Mouse (Mus musculus): ENCODE data around the gene Nme9. TPM values are rescaled to one million over a fixed set of nuclear protein-coding genes. Genes with fewer than 3 reads are reported as not detected.

Nme9 gene
- polyA plus RNA-seq, 2 experiments, result 0.03 TPM; not detected in 1

DNA sequence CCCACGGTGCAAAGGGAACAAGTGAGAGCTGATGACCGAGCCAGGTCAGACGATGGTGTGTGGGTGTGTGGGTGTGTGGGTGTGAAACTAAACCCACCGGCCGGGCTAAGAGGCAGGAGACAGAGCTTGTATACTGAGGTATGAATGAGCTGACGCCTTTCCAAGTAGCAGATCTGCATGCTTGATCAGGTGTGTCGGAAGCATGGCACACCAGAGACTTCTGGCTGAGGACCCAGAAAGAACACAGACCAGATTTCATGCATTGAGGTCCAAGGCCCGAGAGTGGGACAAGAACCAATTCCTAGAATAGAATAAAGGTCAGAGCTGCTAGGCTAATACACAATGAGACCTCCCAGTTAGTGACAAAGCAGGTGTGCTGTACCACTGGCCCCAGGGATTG is 12.2 kb upstream of the Nme9 start:
- H3K9ac ChIP-seq (replicated peaks), result no peak overlapping the region
- H3K36me3 ChIP-seq (replicated peaks; ENCODE audit: control insufficient read depth, insufficient read depth, low read depth), result no peaks in the 10 kb centered on the region
- H3K27me3 ChIP-seq (ENCODE audit: control insufficient read depth, insufficient read depth, low read length), result peaks cover 32% of the 10 kb centered on the region
- no peak overlapping the region for H3K27ac ChIP-seq
- no peak overlapping the region for H3K4me2 ChIP-seq (ENCODE audit: low read depth)
- H3K4me1 ChIP-seq (replicated peaks; ENCODE audit: control insufficient read depth in 2 of 2, insufficient read depth in 2 of 2, low read length in 1 of 2), result 0 out of 4 replicates have a peak, but pooled peaks cover 0 to 1% of the 10 kb centered on the region in 2 experiments
- ATAC-seq (ENCODE audit: insufficient read depth) (no peak), DNase-seq (ENCODE audit: low read depth in 3 of 3, low spot score in 3 of 3) (no peak)
- WGBS (ENCODE audit: insufficient replicate concordance), result 58% methylated on average over 8 of the region's 8 CpGs
- no peaks in the 10 kb centered on the region for H3K9me3 ChIP-seq (ENCODE audit: control insufficient read depth, low read length)
- no peak for TF ChIP-seq CTCF (IDR thresholded peaks at IDR 0.05; ENCODE audit: low read depth)
- TF ChIP-seq EP300 (IDR thresholded peaks at IDR 0.05; ENCODE audit: low read depth), result no peak
- no peak overlapping the region for H3K4me3 ChIP-seq (ENCODE audit: insufficient read depth in 1 of 2, low read depth in 2 of 2, low read length in 2 of 2)

DNA sequence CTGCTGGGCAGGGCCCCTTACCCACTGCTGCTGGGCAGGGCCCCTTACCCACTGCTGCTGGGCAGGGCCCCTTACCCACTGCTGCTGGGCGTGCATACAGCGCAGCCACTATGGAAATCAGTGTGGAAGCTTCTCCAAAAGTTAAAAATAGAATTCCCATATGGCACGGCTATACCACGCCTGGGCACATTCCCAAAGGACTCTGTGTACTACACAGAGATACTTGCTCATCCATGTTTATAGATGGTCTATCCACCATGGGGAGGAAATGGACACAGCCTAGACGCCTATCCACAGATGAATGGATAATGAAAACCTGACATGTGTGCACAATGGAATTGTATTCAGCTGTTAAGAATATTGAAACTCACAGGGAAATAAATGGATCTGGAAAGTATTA is 10.3 kb upstream of the Nme9 start:
- H3K27me3 ChIP-seq (ENCODE audit: control insufficient read depth, insufficient read depth, low read length), result peaks cover 23% of the 10 kb centered on the region
- H3K4me2 ChIP-seq (ENCODE audit: low read depth), result no peak overlapping the region
- no peak overlapping the region for H3K4me3 ChIP-seq (ENCODE audit: insufficient read depth in 1 of 2, low read depth in 2 of 2, low read length in 2 of 2)
- H3K36me3 ChIP-seq (replicated peaks; ENCODE audit: control insufficient read depth, insufficient read depth, low read depth), result no peaks in the 10 kb centered on the region
- no peaks in the 10 kb centered on the region for H3K9me3 ChIP-seq (ENCODE audit: control insufficient read depth, low read length)
- ATAC-seq (ENCODE audit: insufficient read depth) (no peak), DNase-seq (ENCODE audit: low read depth in 3 of 3, low spot score in 3 of 3) (no peak)
- no peak overlapping the region for H3K9ac ChIP-seq (replicated peaks)
- H3K4me1 ChIP-seq (replicated peaks; ENCODE audit: control insufficient read depth in 2 of 2, insufficient read depth in 2 of 2, low read length in 1 of 2), result 0 out of 4 replicates have a peak, but pooled peaks cover 0 to 1% of the 10 kb centered on the region in 2 experiments
- TF ChIP-seq EP300 (IDR thresholded peaks at IDR 0.05; ENCODE audit: low read depth) (no peak), CTCF (IDR thresholded peaks at IDR 0.05; ENCODE audit: low read depth) (no peak)
- H3K27ac ChIP-seq, result no peak overlapping the region
- WGBS (ENCODE audit: insufficient replicate concordance), result 67% methylated on average over 5 of the region's 5 CpGs

DNA sequence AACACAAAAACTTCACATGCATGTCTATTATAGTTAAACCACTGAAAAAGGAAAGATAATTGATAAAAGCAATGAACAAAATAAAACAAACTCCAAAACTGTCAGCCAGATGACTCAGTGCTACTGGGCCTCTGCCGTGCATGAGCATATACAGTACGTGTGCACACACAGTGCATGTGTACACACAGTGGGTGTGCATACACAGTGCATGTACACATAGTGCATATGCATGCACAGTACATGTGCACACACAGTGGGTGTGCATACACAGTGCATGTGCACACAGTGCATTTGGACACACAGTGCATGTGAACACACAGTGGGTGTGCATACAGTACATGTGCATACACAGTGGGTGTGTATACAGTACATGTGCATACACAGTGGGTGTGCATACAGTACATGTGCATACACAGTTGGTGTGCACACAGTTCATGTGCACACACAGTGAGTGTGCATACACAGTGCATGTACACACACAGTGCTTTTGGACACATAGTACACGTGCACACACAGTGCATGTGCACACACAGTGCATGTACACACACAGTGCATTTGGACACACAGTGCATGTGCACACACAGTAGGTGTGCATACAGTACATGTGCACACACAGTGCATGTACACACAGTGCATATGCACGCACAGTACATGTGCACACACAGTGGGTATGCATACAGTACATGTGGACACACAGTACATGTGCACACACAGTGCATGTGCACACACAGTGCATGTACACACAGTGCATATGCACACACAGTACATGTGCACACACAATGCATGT is 9.4 kb upstream of the Nme9 start:
- no peak for DNase-seq (ENCODE audit: low read depth in 3 of 3, low spot score in 3 of 3)
- no peaks in the 10 kb centered on the region for H3K9me3 ChIP-seq (ENCODE audit: control insufficient read depth, low read length)

DNA sequence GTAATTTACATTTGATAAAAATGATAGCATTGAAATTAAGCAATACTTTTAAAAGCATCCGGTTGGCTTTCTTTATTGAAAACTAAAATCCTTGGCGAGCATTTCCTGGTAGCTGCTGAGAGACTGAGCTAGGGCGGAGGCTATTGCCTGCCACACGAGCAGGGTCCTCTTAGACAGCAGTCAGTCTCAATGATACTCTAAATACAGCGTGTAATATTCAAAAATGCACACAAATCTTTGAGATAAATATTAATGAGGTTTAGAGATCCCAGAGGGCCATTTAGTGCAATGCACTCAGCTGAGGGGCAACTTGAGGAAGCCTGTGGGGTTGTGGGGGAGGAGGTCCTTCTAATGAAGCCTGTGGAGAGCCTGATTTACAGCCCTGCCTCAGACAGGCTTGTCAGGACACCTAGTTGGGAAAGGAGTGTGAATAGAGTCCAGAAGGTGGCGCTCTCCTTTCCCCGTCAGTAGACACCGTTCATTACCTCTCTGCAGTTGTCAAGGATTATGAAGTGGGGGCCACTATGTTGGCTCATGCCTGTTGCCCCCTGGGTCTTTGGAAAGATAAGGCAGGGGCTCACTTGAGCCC is 6.6 kb upstream of the Nme9 start:
- no peak overlapping the region for H3K4me2 ChIP-seq (ENCODE audit: low read depth)
- no peaks in the 10 kb centered on the region for H3K27me3 ChIP-seq (ENCODE audit: control insufficient read depth, insufficient read depth, low read length)
- H3K4me3 ChIP-seq (ENCODE audit: insufficient read depth in 1 of 2, low read depth in 2 of 2, low read length in 2 of 2), result no peak overlapping the region
- H3K4me1 ChIP-seq (replicated peaks; ENCODE audit: control insufficient read depth in 2 of 2, insufficient read depth in 2 of 2, low read length in 1 of 2), result no peaks in the 10 kb centered on the region
- 27% methylated on average over 8 of the region's 8 CpGs for WGBS (ENCODE audit: insufficient replicate concordance)
- ATAC-seq (ENCODE audit: insufficient read depth) (no peak), DNase-seq (ENCODE audit: low read depth in 3 of 3, low spot score in 3 of 3) (peak in 1 of 3 experiments; percentile 19)
- H3K9me3 ChIP-seq (ENCODE audit: control insufficient read depth, low read length), result no peaks in the 10 kb centered on the region
- no peak overlapping the region for H3K27ac ChIP-seq
- H3K36me3 ChIP-seq (replicated peaks; ENCODE audit: control insufficient read depth, insufficient read depth, low read depth), result no peaks in the 10 kb centered on the region
- H3K9ac ChIP-seq (replicated peaks), result no peak overlapping the region
- TF ChIP-seq CTCF (IDR thresholded peaks at IDR 0.05; ENCODE audit: low read depth) (peak; percentile 66), EP300 (IDR thresholded peaks at IDR 0.05; ENCODE audit: low read depth) (no peak)

More for the DNA sequence above, 9.4 kb upstream of the Nme9 start:
- H3K4me1 ChIP-seq (replicated peaks; ENCODE audit: control insufficient read depth in 2 of 2, insufficient read depth in 2 of 2, low read length in 1 of 2), result 0 out of 4 replicates have a peak, but pooled peaks cover 0 to 1% of the 10 kb centered on the region in 2 experiments
- no peak overlapping the region for H3K27ac ChIP-seq
- no peak overlapping the region for H3K4me3 ChIP-seq (ENCODE audit: insufficient read depth in 1 of 2, low read depth in 2 of 2, low read length in 2 of 2)
- H3K9ac ChIP-seq (replicated peaks), result no peak overlapping the region
- H3K36me3 ChIP-seq (replicated peaks; ENCODE audit: control insufficient read depth, insufficient read depth, low read depth), result no peaks in the 10 kb centered on the region
- no peak overlapping the region for H3K4me2 ChIP-seq (ENCODE audit: low read depth)
- peaks cover 14% of the 10 kb centered on the region for H3K27me3 ChIP-seq (ENCODE audit: control insufficient read depth, insufficient read depth, low read length)
- no peak for ATAC-seq (ENCODE audit: insufficient read depth)
- no peak for TF ChIP-seq EP300 (IDR thresholded peaks at IDR 0.05; ENCODE audit: low read depth)
- TF ChIP-seq CTCF (IDR thresholded peaks at IDR 0.05; ENCODE audit: low read depth), result no peak
- 64% methylated on average over 4 of the region's 4 CpGs for WGBS (ENCODE audit: insufficient replicate concordance)

DNA sequence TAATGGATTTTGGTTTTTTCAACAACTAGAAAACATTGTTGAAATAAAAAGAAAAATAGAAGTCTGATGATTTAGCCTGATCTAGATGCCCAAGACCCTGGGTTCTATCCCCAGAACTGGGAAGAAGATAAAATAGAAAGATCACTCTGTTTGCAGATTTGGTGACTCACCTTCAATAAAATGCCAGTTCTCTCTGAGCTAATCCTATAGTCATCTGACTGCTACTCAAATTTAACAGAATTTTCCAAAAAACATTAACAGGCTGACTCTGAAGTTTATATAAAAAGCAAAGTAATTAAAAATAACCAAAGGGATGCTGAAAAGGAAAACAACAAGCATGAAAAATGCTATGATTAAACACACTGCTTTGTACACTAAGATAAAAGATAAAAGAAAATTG is 5.0 kb upstream of the Nme9 start:
- Histone ChIP-seq H3K4me3 (ENCODE audit: insufficient read depth in 1 of 2, low read depth in 2 of 2, low read length in 2 of 2) (no peak overlapping the region), H3K9ac (replicated peaks) (no peak overlapping the region), H3K27me3 (ENCODE audit: control insufficient read depth, insufficient read depth, low read length) (peaks cover 2% of the 10 kb centered on the region), H3K36me3 (replicated peaks; ENCODE audit: control insufficient read depth, insufficient read depth, low read depth) (no peaks in the 10 kb centered on the region), H3K4me2 (ENCODE audit: low read depth) (no peak overlapping the region), H3K9me3 (ENCODE audit: control insufficient read depth, low read length) (no peaks in the 10 kb centered on the region), H3K4me1 (replicated peaks; ENCODE audit: control insufficient read depth in 2 of 2, insufficient read depth in 2 of 2, low read length in 1 of 2) (no peaks in the 10 kb centered on the region), H3K27ac (no peak overlapping the region)
- DNase-seq (ENCODE audit: low read depth in 3 of 3, low spot score in 3 of 3) (no peak), ATAC-seq (ENCODE audit: insufficient read depth) (no peak)
- TF ChIP-seq EP300 (IDR thresholded peaks at IDR 0.05; ENCODE audit: low read depth), result no peak
- no peak for TF ChIP-seq CTCF (IDR thresholded peaks at IDR 0.05; ENCODE audit: low read depth)

Measured in liver, embryonic 14.5 days (tissue).